Mouse (Mus musculus): ENCODE results near the gene Macf1. TPM values are rescaled to one million over a fixed set of nuclear protein-coding genes. Genes with fewer than 3 reads are reported as not detected.

Macf1 gene
- polyA plus RNA-seq, 1 experiment: 251 TPM

DNA sequence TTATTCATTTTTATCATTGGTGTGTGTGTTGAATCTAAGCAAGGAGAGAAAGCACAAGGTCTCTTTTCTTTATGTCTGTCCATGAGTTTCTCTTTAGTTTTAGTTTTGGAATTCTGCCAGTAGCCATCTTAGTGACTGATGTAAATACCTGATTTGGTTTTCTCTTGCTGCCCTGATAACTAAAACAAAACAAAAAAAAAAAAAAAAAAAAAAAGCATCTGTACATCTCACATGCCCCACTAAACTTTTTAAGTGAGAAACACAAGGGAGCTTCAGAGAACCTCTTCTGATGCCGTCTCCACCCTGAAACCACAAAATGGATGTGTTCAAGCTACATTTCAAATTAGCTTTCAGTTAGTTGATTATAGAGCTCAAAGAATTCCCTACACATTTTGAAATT is 268.6 kb downstream of the Macf1 start:
- TF ChIP-seq EP300 (IDR thresholded peaks at IDR 0.05; ENCODE audit: insufficient read depth, low read depth, low read length) (no peak), CTCF (IDR thresholded peaks at IDR 0.05; ENCODE audit: low read depth, low read length) (no peak), POLR2A (IDR thresholded peaks at IDR 0.05; ENCODE audit: insufficient read depth, low read length) (no peak)
- Histone ChIP-seq H3K4me3 (ENCODE audit: low read depth, low read length) (no peak overlapping the region), H3K27me3 (ENCODE audit: control insufficient read depth, insufficient read depth, low read length, poor library complexity, severe bottlenecking) (no peaks in the 10 kb centered on the region), H3K4me1 (ENCODE audit: control insufficient read depth, insufficient read depth, low read length) (no peaks in the 10 kb centered on the region), H3K36me3 (ENCODE audit: control insufficient read depth, insufficient read depth, low read length, poor library complexity, severe bottlenecking) (no peaks in the 10 kb centered on the region), H3K9ac (ENCODE audit: low read depth, poor library complexity, severe bottlenecking) (no peak overlapping the region), H3K27ac (ENCODE audit: insufficient read depth, low read length) (no peak overlapping the region), H3K9me3 (replicated peaks; ENCODE audit: control insufficient read depth, insufficient read depth, low read length, poor library complexity, severe bottlenecking) (no peaks in the 10 kb centered on the region)

- Histone ChIP-seq H3K9ac (ENCODE audit: low read depth, poor library complexity, severe bottlenecking) (no peak overlapping the region), H3K4me3 (ENCODE audit: low read depth, low read length) (no peak overlapping the region), H3K36me3 (ENCODE audit: control insufficient read depth, insufficient read depth, low read length, poor library complexity, severe bottlenecking) (no peaks in the 10 kb centered on the region), H3K4me1 (ENCODE audit: control insufficient read depth, insufficient read depth, low read length) (no peaks in the 10 kb centered on the region), H3K9me3 (replicated peaks; ENCODE audit: control insufficient read depth, insufficient read depth, low read length, poor library complexity, severe bottlenecking) (no peaks in the 10 kb centered on the region), H3K27me3 (ENCODE audit: control insufficient read depth, insufficient read depth, low read length, poor library complexity, severe bottlenecking) (no peaks in the 10 kb centered on the region), H3K27ac (ENCODE audit: insufficient read depth, low read length) (no peak overlapping the region)
- TF ChIP-seq EP300 (IDR thresholded peaks at IDR 0.05; ENCODE audit: insufficient read depth, low read depth, low read length): no peak
- TF ChIP-seq POLR2A (IDR thresholded peaks at IDR 0.05; ENCODE audit: insufficient read depth, low read length): no peak
- no peak for TF ChIP-seq CTCF (IDR thresholded peaks at IDR 0.05; ENCODE audit: low read depth, low read length)
Measured at GRCm38 (mm10) chr4:123413876-123414275, 270.3 kb downstream of the Macf1 start.

- H3K27ac ChIP-seq (ENCODE audit: insufficient read depth, low read length): no peak overlapping the region
- no peaks in the 10 kb centered on the region for H3K27me3 ChIP-seq (ENCODE audit: control insufficient read depth, insufficient read depth, low read length, poor library complexity, severe bottlenecking)
- H3K9ac ChIP-seq (ENCODE audit: low read depth, poor library complexity, severe bottlenecking): no peak overlapping the region
- no peaks in the 10 kb centered on the region for H3K9me3 ChIP-seq (replicated peaks; ENCODE audit: control insufficient read depth, insufficient read depth, low read length, poor library complexity, severe bottlenecking)
- H3K4me3 ChIP-seq (ENCODE audit: low read depth, low read length): no peak overlapping the region
- no peaks in the 10 kb centered on the region for H3K4me1 ChIP-seq (ENCODE audit: control insufficient read depth, insufficient read depth, low read length)
- no peaks in the 10 kb centered on the region for H3K36me3 ChIP-seq (ENCODE audit: control insufficient read depth, insufficient read depth, low read length, poor library complexity, severe bottlenecking)
- no peak for TF ChIP-seq POLR2A (IDR thresholded peaks at IDR 0.05; ENCODE audit: insufficient read depth, low read length)
Measured at GRCm38 (mm10) chr4:123412981-123413380, 271.2 kb downstream of the Macf1 start.

DNA sequence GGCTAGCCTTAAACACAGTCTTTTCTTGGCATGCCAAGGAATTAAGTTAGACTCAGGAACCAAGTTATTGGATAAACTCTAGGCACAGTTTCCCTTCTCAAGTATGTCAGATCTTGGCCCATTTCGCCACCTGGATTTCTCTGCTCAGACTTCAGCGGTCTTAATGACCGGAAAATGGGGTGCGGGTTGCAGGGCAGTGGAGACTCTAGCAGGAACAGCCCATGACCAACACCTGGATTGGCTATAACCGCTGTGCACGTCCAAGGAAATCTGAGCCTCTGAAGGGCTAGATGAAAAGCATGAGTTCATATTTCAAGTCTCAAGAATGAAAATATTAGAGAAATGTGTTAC is 271.7 kb downstream of the Macf1 start:
- TF ChIP-seq POLR2A (IDR thresholded peaks at IDR 0.05; ENCODE audit: insufficient read depth, low read length) (no peak), EP300 (IDR thresholded peaks at IDR 0.05; ENCODE audit: insufficient read depth, low read depth, low read length) (no peak), CTCF (IDR thresholded peaks at IDR 0.05; ENCODE audit: low read depth, low read length) (no peak)
- H3K27me3 ChIP-seq (ENCODE audit: control insufficient read depth, insufficient read depth, low read length, poor library complexity, severe bottlenecking): no peaks in the 10 kb centered on the region
- no peaks in the 10 kb centered on the region for H3K4me1 ChIP-seq (ENCODE audit: control insufficient read depth, insufficient read depth, low read length)
- peak overlapping the region; percentile 91 for H3K4me3 ChIP-seq (ENCODE audit: low read depth, low read length)
- H3K9me3 ChIP-seq (replicated peaks; ENCODE audit: control insufficient read depth, insufficient read depth, low read length, poor library complexity, severe bottlenecking): no peaks in the 10 kb centered on the region
- H3K27ac ChIP-seq (ENCODE audit: insufficient read depth, low read length): 0 out of 2 replicates have a peak overlapping the region, but pooled peaks have one; percentile 0
- 0 out of 2 replicates have a peak, but pooled peaks cover 1% of the 10 kb centered on the region for H3K36me3 ChIP-seq (ENCODE audit: control insufficient read depth, insufficient read depth, low read length, poor library complexity, severe bottlenecking)
- peak overlapping the region; percentile 72 for H3K9ac ChIP-seq (ENCODE audit: low read depth, poor library complexity, severe bottlenecking)

DNA sequence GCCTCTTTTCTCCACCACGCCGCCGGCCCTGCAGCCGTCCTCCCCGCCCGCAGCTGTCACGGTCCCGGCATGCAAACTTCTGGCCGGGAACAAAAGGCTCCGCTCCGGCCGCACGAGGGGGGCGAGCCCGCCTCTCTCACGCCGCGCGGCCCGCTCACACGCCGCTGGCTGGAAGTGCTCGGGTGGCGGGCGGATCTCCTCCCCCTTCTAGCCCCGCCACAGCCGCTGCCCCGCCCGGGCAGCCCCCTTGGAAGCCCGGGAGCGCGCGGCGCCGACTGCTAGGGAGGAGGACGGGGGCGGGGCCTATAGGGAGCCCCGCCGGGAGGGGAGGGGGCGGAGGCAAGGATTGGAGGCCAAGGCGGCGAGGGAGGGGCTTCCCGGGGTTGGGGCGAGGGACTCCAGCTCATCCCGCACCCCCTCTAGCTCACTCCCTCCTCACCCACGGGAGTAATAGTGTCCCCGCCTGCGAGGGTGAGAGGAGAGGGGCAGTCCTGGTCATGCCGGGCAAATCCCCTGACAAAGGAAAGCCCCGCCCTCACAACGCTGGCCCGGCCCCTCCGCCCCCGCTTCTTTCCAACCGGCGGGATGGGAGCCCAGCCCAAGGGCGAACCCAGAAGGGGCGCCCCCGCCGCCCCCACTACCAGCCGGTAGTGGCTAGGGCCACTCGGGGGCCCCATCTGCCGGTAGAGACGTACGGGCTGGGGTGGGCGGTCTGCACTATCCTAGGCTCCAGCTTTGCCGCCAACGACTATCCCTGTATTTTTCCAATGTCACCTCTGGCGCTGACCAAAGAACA is 272.2 kb downstream of the Macf1 start:
- no peaks in the 10 kb centered on the region for H3K4me1 ChIP-seq (ENCODE audit: control insufficient read depth, insufficient read depth, low read length)
- TF ChIP-seq EP300 (IDR thresholded peaks at IDR 0.05; ENCODE audit: insufficient read depth, low read depth, low read length) (no peak), POLR2A (IDR thresholded peaks at IDR 0.05; ENCODE audit: insufficient read depth, low read length) (no peak), CTCF (IDR thresholded peaks at IDR 0.05; ENCODE audit: low read depth, low read length) (no peak)
- H3K27ac ChIP-seq (ENCODE audit: insufficient read depth, low read length): 0 out of 2 replicates have a peak overlapping the region, but pooled peaks have one; percentile 0
- H3K9ac ChIP-seq (ENCODE audit: low read depth, poor library complexity, severe bottlenecking): peak overlapping the region; percentile 72
- no peaks in the 10 kb centered on the region for H3K27me3 ChIP-seq (ENCODE audit: control insufficient read depth, insufficient read depth, low read length, poor library complexity, severe bottlenecking)
- peak overlapping the region; percentile 91 for H3K4me3 ChIP-seq (ENCODE audit: low read depth, low read length)
- H3K36me3 ChIP-seq (ENCODE audit: control insufficient read depth, insufficient read depth, low read length, poor library complexity, severe bottlenecking): 0 out of 2 replicates have a peak, but pooled peaks cover 4% of the 10 kb centered on the region
- H3K9me3 ChIP-seq (replicated peaks; ENCODE audit: control insufficient read depth, insufficient read depth, low read length, poor library complexity, severe bottlenecking): no peaks in the 10 kb centered on the region

DNA sequence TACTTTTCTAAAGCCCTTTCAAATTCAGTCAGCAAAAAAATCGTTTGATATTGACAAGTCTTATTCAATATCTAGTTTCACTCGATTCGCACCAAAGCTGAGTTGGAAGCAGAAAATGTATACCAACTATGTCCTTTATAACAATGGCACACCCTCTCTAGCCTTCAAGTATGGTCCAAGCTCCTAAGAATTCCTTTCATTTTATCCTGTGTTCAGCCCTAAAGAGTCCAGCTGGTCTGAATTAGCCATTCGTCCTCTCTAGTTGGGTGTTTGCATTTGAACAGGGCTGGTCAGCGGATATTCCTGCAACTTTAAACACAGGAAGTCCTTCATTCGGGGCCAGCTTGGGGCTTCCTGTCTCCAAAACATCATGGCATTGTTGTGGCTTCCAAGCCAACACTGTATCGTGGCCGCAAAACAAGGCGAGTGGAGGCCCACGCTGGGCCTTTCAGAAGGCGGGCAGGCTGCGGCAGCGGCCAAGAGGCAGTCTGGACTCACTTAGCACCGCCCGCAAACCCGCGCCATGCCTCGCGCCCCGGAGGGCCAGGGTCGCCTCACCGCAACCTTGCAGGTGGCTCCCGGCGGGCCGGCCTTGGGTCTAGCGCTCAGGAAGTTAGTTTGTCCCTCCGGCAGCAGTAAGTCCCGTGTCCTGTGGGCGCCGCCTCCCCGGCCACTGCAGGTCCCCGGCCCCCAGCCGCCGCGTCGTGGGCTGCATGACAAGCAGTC is 273.0 kb downstream of the Macf1 start:
- H3K27ac ChIP-seq (ENCODE audit: insufficient read depth, low read length): no peak overlapping the region
- H3K9me3 ChIP-seq (replicated peaks; ENCODE audit: control insufficient read depth, insufficient read depth, low read length, poor library complexity, severe bottlenecking): no peaks in the 10 kb centered on the region
- 0 out of 2 replicates have a peak, but pooled peaks cover 4% of the 10 kb centered on the region for H3K36me3 ChIP-seq (ENCODE audit: control insufficient read depth, insufficient read depth, low read length, poor library complexity, severe bottlenecking)
- peak overlapping the region; percentile 86 for H3K4me3 ChIP-seq (ENCODE audit: low read depth, low read length)
- TF ChIP-seq POLR2A (IDR thresholded peaks at IDR 0.05; ENCODE audit: insufficient read depth, low read length) (no peak), CTCF (IDR thresholded peaks at IDR 0.05; ENCODE audit: low read depth, low read length) (no peak), EP300 (IDR thresholded peaks at IDR 0.05; ENCODE audit: insufficient read depth, low read depth, low read length) (no peak)
- peak overlapping the region; percentile 72 for H3K9ac ChIP-seq (ENCODE audit: low read depth, poor library complexity, severe bottlenecking)
- no peaks in the 10 kb centered on the region for H3K27me3 ChIP-seq (ENCODE audit: control insufficient read depth, insufficient read depth, low read length, poor library complexity, severe bottlenecking)
- H3K4me1 ChIP-seq (ENCODE audit: control insufficient read depth, insufficient read depth, low read length): no peaks in the 10 kb centered on the region

Measured in ES-Bruce4 (cell line).